Mouse (Mus musculus): Measurements from ENCODE around the gene Rtn4rl1.

GRCm38 (mm10) chr11:75156416-75156815 is 37.2 kb upstream of the Rtn4rl1 start:
- TF ChIP-seq CTCF (IDR thresholded peaks at IDR 0.05; ENCODE audit: low read depth) (no peak), EP300 (optimal IDR thresholded peaks at IDR 0.05) (no peak)

All from stomach, postnatal 0 days (tissue).